Mouse (Mus musculus): Measurements from ENCODE around the gene Mtmr3. TPM values are rescaled to one million over a fixed set of nuclear protein-coding genes. Genes with fewer than 3 reads are reported as not detected.
A peak's percentile ranks its signal among the peaks of the same experiment; 100 is the strongest.

Mtmr3 gene
- polyA plus RNA-seq, 1 experiment from 2014 or later, result 25.5 TPM

- no peaks in the 10 kb centered on the region for H3K36me3 ChIP-seq (ENCODE audit: control insufficient read depth, insufficient read depth, low read length)
- H3K4me3 ChIP-seq (ENCODE audit: control insufficient read depth in 1 of 2, insufficient read depth in 1 of 2, low read depth in 1 of 2, low read length in 2 of 2), result no peak overlapping the region
- no peak overlapping the region for H3K9ac ChIP-seq (ENCODE audit: low read length)
- no peaks in the 10 kb centered on the region for H3K9me3 ChIP-seq (ENCODE audit: control insufficient read depth, low read length)
- H3K4me1 ChIP-seq (ENCODE audit: control insufficient read depth in 2 of 2, insufficient read depth in 2 of 2, low read length in 2 of 2), result peaks cover 10 to 27% of the 10 kb centered on the region in 2 experiments
- 68% methylated on average over 2 of the region's 2 CpGs for WGBS
- no peaks in the 10 kb centered on the region for H3K27me3 ChIP-seq (ENCODE audit: control insufficient read depth, insufficient read depth, low read length)
- ATAC-seq (ENCODE audit: insufficient number of reproducible peaks, insufficient read depth, low FRiP score, low read depth), result no peak
- H3K4me2 ChIP-seq (ENCODE audit: low read length), result no peak overlapping the region
- H3K27ac ChIP-seq (replicated peaks in 1 of 2; ENCODE audit: control insufficient read depth in 1 of 2, insufficient read depth in 1 of 2, low read depth in 2 of 2, low read length in 2 of 2), result no peak overlapping the region
Observed at GRCm38 (mm10) chr11:4633420-4633819, 38.8 kb upstream of the Mtmr3 start.

- peak overlapping the region; percentile 73 to 85 for H3K27ac ChIP-seq (replicated peaks in 1 of 2; ENCODE audit: control insufficient read depth in 1 of 2, insufficient read depth in 1 of 2, low read depth in 2 of 2, low read length in 2 of 2)
- H3K4me1 ChIP-seq (ENCODE audit: control insufficient read depth in 2 of 2, insufficient read depth in 2 of 2, low read length in 2 of 2), result peaks cover 10 to 20% of the 10 kb centered on the region in 2 experiments
- H3K27me3 ChIP-seq (ENCODE audit: control insufficient read depth, insufficient read depth, low read length), result no peaks in the 10 kb centered on the region
- 6% methylated on average over 8 of the region's 8 CpGs for WGBS
- no peaks in the 10 kb centered on the region for H3K9me3 ChIP-seq (ENCODE audit: control insufficient read depth, low read length)
- no peak overlapping the region for H3K9ac ChIP-seq (ENCODE audit: low read length)
- no peak overlapping the region for H3K4me3 ChIP-seq (ENCODE audit: control insufficient read depth in 1 of 2, insufficient read depth in 1 of 2, low read depth in 1 of 2, low read length in 2 of 2)
- H3K36me3 ChIP-seq (ENCODE audit: control insufficient read depth, insufficient read depth, low read length), result no peaks in the 10 kb centered on the region
- H3K4me2 ChIP-seq (ENCODE audit: low read length), result peak overlapping the region; percentile 12; the same call in 1 of the 2 replicates
- no peak for ATAC-seq (ENCODE audit: insufficient number of reproducible peaks, insufficient read depth, low FRiP score, low read depth)
Observed at GRCm38 (mm10) chr11:4629861-4630280, 35.2 kb upstream of the Mtmr3 start.

DNA sequence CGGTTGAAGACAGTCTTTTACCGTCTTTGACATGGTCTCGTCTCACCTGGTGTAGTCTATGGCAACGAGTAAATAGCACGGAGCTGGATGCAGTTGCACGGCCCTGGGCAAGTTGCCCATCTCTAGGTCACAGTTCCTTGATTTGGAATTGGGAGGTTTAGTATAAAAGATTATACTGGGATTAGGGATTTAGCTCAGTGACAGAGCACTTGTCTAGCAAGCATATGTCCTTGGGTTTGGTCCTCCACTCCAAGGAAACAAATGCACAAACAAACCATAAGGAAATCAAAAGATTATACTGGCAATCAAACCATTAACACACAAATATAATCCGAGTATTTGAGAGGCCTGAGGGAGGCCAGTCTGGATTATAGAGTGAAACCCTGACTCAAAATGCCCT lies 33.0 kb upstream of the Mtmr3 start:
- Histone ChIP-seq H3K9me3 (ENCODE audit: control insufficient read depth, low read length) (no peaks in the 10 kb centered on the region), H3K4me1 (ENCODE audit: control insufficient read depth in 2 of 2, insufficient read depth in 2 of 2, low read length in 2 of 2) (peaks cover 10 to 20% of the 10 kb centered on the region in 2 experiments), H3K27ac (replicated peaks in 1 of 2; ENCODE audit: control insufficient read depth in 1 of 2, insufficient read depth in 1 of 2, low read depth in 2 of 2, low read length in 2 of 2) (no peak overlapping the region), H3K4me2 (ENCODE audit: low read length) (no peak overlapping the region), H3K4me3 (ENCODE audit: control insufficient read depth in 1 of 2, insufficient read depth in 1 of 2, low read depth in 1 of 2, low read length in 2 of 2) (no peak overlapping the region), H3K27me3 (ENCODE audit: control insufficient read depth, insufficient read depth, low read length) (no peaks in the 10 kb centered on the region), H3K9ac (ENCODE audit: low read length) (no peak overlapping the region), H3K36me3 (ENCODE audit: control insufficient read depth, insufficient read depth, low read length) (no peaks in the 10 kb centered on the region)
- 89% methylated on average over 7 of the region's 7 CpGs for WGBS
- no peak for ATAC-seq (ENCODE audit: insufficient number of reproducible peaks, insufficient read depth, low FRiP score, low read depth)

GRCm38 (mm10) chr11:4625931-4626330 lies 31.3 kb upstream of the Mtmr3 start:
- 77% methylated on average over 7 of the region's 7 CpGs for WGBS
- H3K9me3 ChIP-seq (ENCODE audit: control insufficient read depth, low read length), result no peaks in the 10 kb centered on the region
- no peaks in the 10 kb centered on the region for H3K36me3 ChIP-seq (ENCODE audit: control insufficient read depth, insufficient read depth, low read length)
- ATAC-seq (ENCODE audit: insufficient number of reproducible peaks, insufficient read depth, low FRiP score, low read depth), result no peak
- H3K4me1 ChIP-seq (ENCODE audit: control insufficient read depth in 2 of 2, insufficient read depth in 2 of 2, low read length in 2 of 2), result peaks cover 10 to 16% of the 10 kb centered on the region in 2 experiments
- H3K27ac ChIP-seq (replicated peaks in 1 of 2; ENCODE audit: control insufficient read depth in 1 of 2, insufficient read depth in 1 of 2, low read depth in 2 of 2, low read length in 2 of 2), result no peak overlapping the region
- H3K27me3 ChIP-seq (ENCODE audit: control insufficient read depth, insufficient read depth, low read length), result no peaks in the 10 kb centered on the region
- H3K4me2 ChIP-seq (ENCODE audit: low read length), result no peak overlapping the region
- no peak overlapping the region for H3K9ac ChIP-seq (ENCODE audit: low read length)
- no peak overlapping the region for H3K4me3 ChIP-seq (ENCODE audit: control insufficient read depth in 1 of 2, insufficient read depth in 1 of 2, low read depth in 1 of 2, low read length in 2 of 2)

DNA sequence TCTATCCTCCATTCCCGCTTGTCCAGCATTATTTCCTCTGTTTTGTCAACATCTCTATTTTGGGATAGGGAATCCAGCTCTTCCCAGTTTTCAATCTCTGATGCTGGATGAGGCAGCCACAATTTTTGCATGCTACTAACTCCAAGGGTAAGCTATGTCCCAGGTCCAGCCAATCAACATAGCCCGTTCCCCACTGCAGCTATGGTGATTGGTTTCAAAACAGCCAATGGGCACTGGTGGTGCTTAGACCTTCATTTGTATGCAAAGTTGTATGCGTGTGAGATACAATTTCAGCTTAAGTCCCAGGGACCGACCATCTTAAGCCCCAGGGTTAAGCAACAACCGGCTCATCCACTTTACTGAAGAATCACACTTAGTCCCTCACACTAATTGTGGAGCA lies 28.3 kb upstream of the Mtmr3 start:
- ATAC-seq (ENCODE audit: insufficient number of reproducible peaks, insufficient read depth, low FRiP score, low read depth), result no peak
- Histone ChIP-seq H3K9ac (ENCODE audit: low read length) (no peak overlapping the region), H3K9me3 (ENCODE audit: control insufficient read depth, low read length) (no peaks in the 10 kb centered on the region), H3K27me3 (ENCODE audit: control insufficient read depth, insufficient read depth, low read length) (no peaks in the 10 kb centered on the region), H3K27ac (replicated peaks in 1 of 2; ENCODE audit: control insufficient read depth in 1 of 2, insufficient read depth in 1 of 2, low read depth in 2 of 2, low read length in 2 of 2) (no peak overlapping the region), H3K4me1 (ENCODE audit: control insufficient read depth in 2 of 2, insufficient read depth in 2 of 2, low read length in 2 of 2) (peaks cover 11 to 15% of the 10 kb centered on the region in 2 experiments), H3K4me3 (ENCODE audit: control insufficient read depth in 1 of 2, insufficient read depth in 1 of 2, low read depth in 1 of 2, low read length in 2 of 2) (no peak overlapping the region), H3K4me2 (ENCODE audit: low read length) (no peak overlapping the region), H3K36me3 (ENCODE audit: control insufficient read depth, insufficient read depth, low read length) (no peaks in the 10 kb centered on the region)
- WGBS, result 67% methylated on average over 5 of the region's 5 CpGs

DNA sequence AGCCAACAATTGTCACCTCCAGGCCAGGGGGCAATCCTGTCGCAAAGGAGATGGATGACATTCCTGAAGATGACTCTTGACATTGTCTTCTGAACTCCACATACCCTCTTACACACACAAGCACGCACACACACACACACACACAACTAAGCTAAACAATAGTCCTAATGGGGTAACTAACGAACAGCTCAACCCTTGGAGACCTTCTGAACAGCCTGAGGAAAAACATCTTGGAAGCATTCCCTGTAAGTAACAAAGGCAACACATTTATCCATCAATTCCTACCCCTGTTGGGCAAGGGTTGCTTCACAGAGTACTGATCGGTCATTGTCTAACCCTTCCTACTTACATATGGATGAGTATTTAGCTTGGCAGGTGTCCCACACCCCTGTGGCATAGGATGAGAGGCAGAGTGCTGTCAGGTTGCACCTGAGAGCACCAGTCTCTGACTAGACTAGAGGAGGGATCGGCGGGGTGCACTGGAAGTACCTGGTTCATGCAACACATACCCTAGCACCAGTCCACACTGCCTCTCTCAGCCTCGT lies 27.9 kb upstream of the Mtmr3 start:
- Histone ChIP-seq H3K9me3 (ENCODE audit: control insufficient read depth, low read length) (no peaks in the 10 kb centered on the region), H3K27ac (replicated peaks in 1 of 2; ENCODE audit: control insufficient read depth in 1 of 2, insufficient read depth in 1 of 2, low read depth in 2 of 2, low read length in 2 of 2) (no peak overlapping the region), H3K4me2 (ENCODE audit: low read length) (no peak overlapping the region), H3K4me1 (ENCODE audit: control insufficient read depth in 2 of 2, insufficient read depth in 2 of 2, low read length in 2 of 2) (peaks cover 11 to 15% of the 10 kb centered on the region in 2 experiments), H3K27me3 (ENCODE audit: control insufficient read depth, insufficient read depth, low read length) (no peaks in the 10 kb centered on the region), H3K36me3 (ENCODE audit: control insufficient read depth, insufficient read depth, low read length) (no peaks in the 10 kb centered on the region), H3K9ac (ENCODE audit: low read length) (no peak overlapping the region), H3K4me3 (ENCODE audit: control insufficient read depth in 1 of 2, insufficient read depth in 1 of 2, low read depth in 1 of 2, low read length in 2 of 2) (no peak overlapping the region)
- ATAC-seq (ENCODE audit: insufficient number of reproducible peaks, insufficient read depth, low FRiP score, low read depth), result no peak
- 77% methylated on average over 7 of the region's 7 CpGs for WGBS

DNA sequence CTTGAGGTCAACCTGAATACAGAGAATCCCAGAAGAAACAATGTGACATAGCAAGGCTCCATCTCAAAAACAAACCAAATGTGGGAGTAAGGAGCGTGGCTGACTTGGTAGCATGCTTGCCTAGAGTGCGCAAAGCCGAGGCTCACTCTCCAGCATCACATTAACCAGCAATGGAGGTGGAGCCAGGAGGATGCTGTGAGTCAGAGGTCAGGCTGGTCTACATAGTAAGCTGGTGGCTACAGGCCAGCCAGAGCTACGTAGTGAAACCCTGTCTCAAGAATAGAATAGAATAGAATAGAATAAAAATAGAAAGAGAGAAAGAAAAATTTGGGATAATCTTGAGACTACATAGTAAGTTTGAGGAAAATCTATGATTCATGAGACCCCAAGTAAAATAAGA lies 27.2 kb upstream of the Mtmr3 start:
- Histone ChIP-seq H3K9ac (ENCODE audit: low read length) (no peak overlapping the region), H3K27ac (replicated peaks in 1 of 2; ENCODE audit: control insufficient read depth in 1 of 2, insufficient read depth in 1 of 2, low read depth in 2 of 2, low read length in 2 of 2) (no peak overlapping the region), H3K9me3 (ENCODE audit: control insufficient read depth, low read length) (no peaks in the 10 kb centered on the region), H3K27me3 (ENCODE audit: control insufficient read depth, insufficient read depth, low read length) (no peaks in the 10 kb centered on the region), H3K4me1 (ENCODE audit: control insufficient read depth in 2 of 2, insufficient read depth in 2 of 2, low read length in 2 of 2) (peaks cover 11 to 15% of the 10 kb centered on the region in 2 experiments), H3K36me3 (ENCODE audit: control insufficient read depth, insufficient read depth, low read length) (no peaks in the 10 kb centered on the region), H3K4me3 (ENCODE audit: control insufficient read depth in 1 of 2, insufficient read depth in 1 of 2, low read depth in 1 of 2, low read length in 2 of 2) (no peak overlapping the region), H3K4me2 (ENCODE audit: low read length) (no peak overlapping the region)
- WGBS, result 65% methylated on average over 4 of the region's 4 CpGs
- no peak for ATAC-seq (ENCODE audit: insufficient number of reproducible peaks, insufficient read depth, low FRiP score, low read depth)

Data from heart, embryonic 14.5 days (tissue).